Mouse (Mus musculus): ENCODE measurements around the gene Cyb561. TPM values are rescaled to one million over a fixed set of nuclear protein-coding genes. Genes with fewer than 3 reads are reported as not detected.

Cyb561 gene
- polyA plus RNA-seq, 1 experiment from 2014 or later, result 34.0 TPM

- Histone ChIP-seq H3K4me1 (replicated peaks; ENCODE audit: insufficient read depth, low read length) (no peaks in the 10 kb centered on the region), H3K9ac (ENCODE audit: low read depth, low read length) (no peak overlapping the region), H3K36me3 (ENCODE audit: insufficient read depth, low read length) (peaks cover 30% of the 10 kb centered on the region), H3K9me3 (replicated peaks; ENCODE audit: low read length) (no peaks in the 10 kb centered on the region), H3K4me3 (replicated peaks; ENCODE audit: low read depth, low read length) (no peak overlapping the region), H3K27me3 (ENCODE audit: insufficient read depth, low read length) (no peaks in the 10 kb centered on the region), H3K4me2 (ENCODE audit: low read length) (no peak overlapping the region), H3K27ac (no peak overlapping the region)
- TF ChIP-seq CTCF (IDR thresholded peaks at IDR 0.05; ENCODE audit: low read depth), result no peak
- 93% methylated on average over 2 of the region's 2 CpGs for WGBS
- DNase-seq (ENCODE audit: low spot score) (no peak), ATAC-seq (replicated peaks; ENCODE audit: low FRiP score, low read depth) (no peak)
These were observed 32.3 kb downstream of the Cyb561 start for GRCm38 (mm10) chr11:105920836-105921235.

GRCm38 (mm10) chr11:105920098-105920785, 32.9 kb downstream of the Cyb561 start:
- Histone ChIP-seq H3K27ac (no peak overlapping the region), H3K9me3 (replicated peaks; ENCODE audit: low read length) (no peaks in the 10 kb centered on the region), H3K4me3 (replicated peaks; ENCODE audit: low read depth, low read length) (no peak overlapping the region), H3K4me1 (replicated peaks; ENCODE audit: insufficient read depth, low read length) (no peaks in the 10 kb centered on the region), H3K4me2 (ENCODE audit: low read length) (no peak overlapping the region), H3K27me3 (ENCODE audit: insufficient read depth, low read length) (no peaks in the 10 kb centered on the region), H3K36me3 (ENCODE audit: insufficient read depth, low read length) (peaks cover 30% of the 10 kb centered on the region), H3K9ac (ENCODE audit: low read depth, low read length) (no peak overlapping the region)
- ATAC-seq (replicated peaks; ENCODE audit: low FRiP score, low read depth) (no peak), DNase-seq (ENCODE audit: low spot score) (no peak)
- TF ChIP-seq CTCF (IDR thresholded peaks at IDR 0.05; ENCODE audit: low read depth), result no peak
- WGBS, result 76% methylated on average over 3 of the region's 3 CpGs

GRCm38 (mm10) chr11:105913580-105913979, 39.6 kb downstream of the Cyb561 start:
- no peak overlapping the region for H3K4me3 ChIP-seq (replicated peaks; ENCODE audit: low read depth, low read length)
- H3K27ac ChIP-seq, result no peak overlapping the region
- no peak for TF ChIP-seq CTCF (IDR thresholded peaks at IDR 0.05; ENCODE audit: low read depth)
- no peaks in the 10 kb centered on the region for H3K9me3 ChIP-seq (replicated peaks; ENCODE audit: low read length)
- H3K36me3 ChIP-seq (ENCODE audit: insufficient read depth, low read length), result 0 out of 2 replicates have a peak, but pooled peaks cover 2% of the 10 kb centered on the region
- no peaks in the 10 kb centered on the region for H3K4me1 ChIP-seq (replicated peaks; ENCODE audit: insufficient read depth, low read length)
- DNase-seq (ENCODE audit: low spot score) (no peak), ATAC-seq (replicated peaks; ENCODE audit: low FRiP score, low read depth) (no peak)
- no peaks in the 10 kb centered on the region for H3K27me3 ChIP-seq (ENCODE audit: insufficient read depth, low read length)
- H3K9ac ChIP-seq (ENCODE audit: low read depth, low read length), result no peak overlapping the region
- whole genome bisulfite sequencing, result 62% methylated on average over 5 of the region's 5 CpGs
- H3K4me2 ChIP-seq (ENCODE audit: low read length), result no peak overlapping the region

- no peak overlapping the region for H3K27ac ChIP-seq
These were observed 41.4 kb downstream of the Cyb561 start for GRCm38 (mm10) chr11:105911592-105912375.

GRCm38 (mm10) chr11:105911149-105911548, 42.0 kb downstream of the Cyb561 start:
- no peak for ATAC-seq (replicated peaks; ENCODE audit: low FRiP score, low read depth)
- H3K27me3 ChIP-seq (ENCODE audit: insufficient read depth, low read length), result no peaks in the 10 kb centered on the region
- no peak overlapping the region for H3K27ac ChIP-seq
- no peak overlapping the region for H3K9ac ChIP-seq (ENCODE audit: low read depth, low read length)
- TF ChIP-seq CTCF (IDR thresholded peaks at IDR 0.05; ENCODE audit: low read depth), result no peak
- 0 out of 2 replicates have a peak, but pooled peaks cover 2% of the 10 kb centered on the region for H3K36me3 ChIP-seq (ENCODE audit: insufficient read depth, low read length)
- H3K4me1 ChIP-seq (replicated peaks; ENCODE audit: insufficient read depth, low read length), result no peaks in the 10 kb centered on the region
- DNase-seq (ENCODE audit: low spot score), result no peak
- no peak overlapping the region for H3K4me3 ChIP-seq (replicated peaks; ENCODE audit: low read depth, low read length)
- H3K9me3 ChIP-seq (replicated peaks; ENCODE audit: low read length), result no peaks in the 10 kb centered on the region
- no peak overlapping the region for H3K4me2 ChIP-seq (ENCODE audit: low read length)

More at GRCm38 (mm10) chr11:105911592-105912375, 41.4 kb downstream of the Cyb561 start:
- H3K4me3 ChIP-seq (replicated peaks; ENCODE audit: low read depth, low read length), result no peak overlapping the region
- no peak overlapping the region for H3K4me2 ChIP-seq (ENCODE audit: low read length)
- no peak for ATAC-seq (replicated peaks; ENCODE audit: low FRiP score, low read depth)
- 0 out of 2 replicates have a peak, but pooled peaks cover 2% of the 10 kb centered on the region for H3K36me3 ChIP-seq (ENCODE audit: insufficient read depth, low read length)
- no peaks in the 10 kb centered on the region for H3K27me3 ChIP-seq (ENCODE audit: insufficient read depth, low read length)
- peak; percentile 93 for TF ChIP-seq CTCF (IDR thresholded peaks at IDR 0.05; ENCODE audit: low read depth)
- no peak overlapping the region for H3K9ac ChIP-seq (ENCODE audit: low read depth, low read length)
- H3K4me1 ChIP-seq (replicated peaks; ENCODE audit: insufficient read depth, low read length), result no peaks in the 10 kb centered on the region
- no peaks in the 10 kb centered on the region for H3K9me3 ChIP-seq (replicated peaks; ENCODE audit: low read length)
- peak; percentile 89 for DNase-seq (ENCODE audit: low spot score)
- 33% methylated on average over 4 of the region's 4 CpGs for WGBS

- Histone ChIP-seq H3K4me2 (ENCODE audit: low read length) (no peak overlapping the region), H3K4me3 (replicated peaks; ENCODE audit: low read depth, low read length) (no peak overlapping the region), H3K36me3 (ENCODE audit: insufficient read depth, low read length) (0 out of 2 replicates have a peak, but pooled peaks cover 2% of the 10 kb centered on the region), H3K4me1 (replicated peaks; ENCODE audit: insufficient read depth, low read length) (no peaks in the 10 kb centered on the region), H3K9me3 (replicated peaks; ENCODE audit: low read length) (no peaks in the 10 kb centered on the region), H3K27me3 (ENCODE audit: insufficient read depth, low read length) (no peaks in the 10 kb centered on the region), H3K9ac (ENCODE audit: low read depth, low read length) (no peak overlapping the region), H3K27ac (no peak overlapping the region)
- TF ChIP-seq CTCF (IDR thresholded peaks at IDR 0.05; ENCODE audit: low read depth), result no peak
- 31% methylated on average over 2 of the region's 2 CpGs for WGBS
- no peak for DNase-seq (ENCODE audit: low spot score)
- ATAC-seq (replicated peaks; ENCODE audit: low FRiP score, low read depth), result no peak
These were observed 43.5 kb downstream of the Cyb561 start for GRCm38 (mm10) chr11:105909617-105910016.

Measured in kidney, postnatal 0 days (tissue).